Mouse (Mus musculus): ENCODE measurements at regions not wholly inside any gene's neighbourhood (a gene's known extent, or its start where the extent isn't known, plus 50 kb on each side); places are given as distances from the start of the nearest gene placed in this dataset.

DNA sequence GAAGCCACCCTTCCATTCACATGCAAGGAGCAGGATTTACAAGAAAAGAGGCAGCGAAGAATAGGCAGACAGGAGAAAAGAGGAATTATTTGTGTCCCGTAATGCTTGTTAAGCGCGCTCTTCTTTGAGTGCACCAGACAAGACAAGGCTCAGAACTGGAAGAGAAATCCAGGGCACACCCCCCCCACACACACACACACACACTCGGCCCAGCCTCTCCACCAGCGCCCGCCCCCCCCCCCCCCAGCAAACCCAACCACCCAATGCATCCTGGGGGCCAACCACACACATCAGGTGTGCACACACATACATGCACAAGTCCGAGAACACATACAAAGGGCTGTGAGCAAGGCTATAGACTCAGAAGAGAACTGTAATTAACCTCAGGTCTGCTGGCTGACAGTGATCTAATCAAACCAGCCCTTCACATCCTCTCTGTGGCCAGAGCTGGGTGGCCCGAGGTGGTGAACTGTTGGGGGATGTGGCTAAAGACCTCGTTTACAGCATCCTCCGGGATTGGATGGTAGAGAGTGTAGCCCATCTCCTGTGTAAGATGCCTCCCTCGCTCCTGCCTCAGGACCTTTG lies 108.7 kb upstream of the Lhx5 start:
- in situ Hi-C loops (cut with MboI; ENCODE audit: low sequenced_read_pairs in 2 of 2, unreplicated experiment in 2 of 2) = no loop called here
- H3K9ac ChIP-seq (ENCODE audit: insufficient read depth, low read depth, low read length, poor library complexity, severe bottlenecking) = no peak overlapping the region
- TF ChIP-seq CHD2 (IDR thresholded peaks at IDR 0.05; ENCODE audit: low read depth, low read length) (no peak), MAFK (IDR thresholded peaks at IDR 0.05; ENCODE audit: insufficient read depth, low read depth, low read length) (no peak), ZC3H11A (IDR thresholded peaks at IDR 0.05; ENCODE audit: borderline replicate concordance, low read depth, low read length) (no peak), HCFC1 (IDR thresholded peaks at IDR 0.05; ENCODE audit: borderline replicate concordance, insufficient read depth, low read length) (no peak), ZNF384 (IDR thresholded peaks at IDR 0.05; ENCODE audit: low read depth, low read length) (no peak)
- peak overlapping the region; percentile 37 to 47; a peak in 3 of 4 replicates for H3K4me3 ChIP-seq (ENCODE audit: insufficient read depth in 1 of 2, low read depth in 1 of 2, low read length in 2 of 2, poor library complexity in 1 of 2, severe bottlenecking in 1 of 2)
- DNase-seq (ENCODE audit: low read depth, low spot score) = no peak
- no peak overlapping the region for H3K27ac ChIP-seq (ENCODE audit: insufficient read depth, low read depth, low read length, poor library complexity, severe bottlenecking)
- H3K4me1 ChIP-seq (ENCODE audit: control insufficient read depth in 2 of 2, insufficient read depth in 2 of 2, low read length in 2 of 2, poor library complexity in 1 of 2) = peaks cover 7 to 14% of the 10 kb centered on the region in 2 experiments; a peak in 2 of 4 replicates
- H3K36me3 ChIP-seq (ENCODE audit: control insufficient read depth, insufficient read depth, low read length, poor library complexity, severe bottlenecking) = no peaks in the 10 kb centered on the region
- no peaks in the 10 kb centered on the region for H3K9me3 ChIP-seq (ENCODE audit: control insufficient read depth, insufficient read depth, low read depth, low read length)

DNA sequence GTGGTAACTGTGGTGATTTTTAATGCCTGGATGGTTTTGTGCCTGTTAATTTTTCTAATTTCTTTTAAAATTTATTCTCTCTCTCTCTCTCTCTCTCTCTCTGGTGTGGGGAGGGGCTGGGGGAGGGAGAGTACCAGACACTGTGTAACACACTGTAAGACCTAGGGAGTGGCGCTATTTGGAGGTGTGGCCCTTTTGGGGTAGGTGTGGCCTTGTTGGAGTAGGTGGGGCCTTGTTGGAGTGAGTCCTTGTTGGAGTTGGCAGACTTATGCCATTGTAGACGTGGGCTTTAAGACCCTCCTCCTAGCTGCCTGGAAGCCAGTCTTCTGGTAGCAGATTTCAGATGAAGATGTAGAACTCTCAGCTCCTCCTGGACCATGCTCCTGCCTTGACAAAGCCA lies 107.4 kb upstream of the Lhx5 start:
- peaks cover 7 to 14% of the 10 kb centered on the region in 2 experiments; a peak in 2 of 4 replicates for H3K4me1 ChIP-seq (ENCODE audit: control insufficient read depth in 2 of 2, insufficient read depth in 2 of 2, low read length in 2 of 2, poor library complexity in 1 of 2)
- no peak for TF ChIP-seq HCFC1 (IDR thresholded peaks at IDR 0.05; ENCODE audit: borderline replicate concordance, insufficient read depth, low read length)
- no peak for TF ChIP-seq ZNF384 (IDR thresholded peaks at IDR 0.05; ENCODE audit: low read depth, low read length)
- no peak for TF ChIP-seq MAFK (IDR thresholded peaks at IDR 0.05; ENCODE audit: insufficient read depth, low read depth, low read length)
- TF ChIP-seq CHD2 (IDR thresholded peaks at IDR 0.05; ENCODE audit: low read depth, low read length) = no peak
- no peak for TF ChIP-seq ZC3H11A (IDR thresholded peaks at IDR 0.05; ENCODE audit: borderline replicate concordance, low read depth, low read length)
- H3K9ac ChIP-seq (ENCODE audit: insufficient read depth, low read depth, low read length, poor library complexity, severe bottlenecking) = no peak overlapping the region
- in situ Hi-C loops (cut with MboI; ENCODE audit: low sequenced_read_pairs in 2 of 2, unreplicated experiment in 2 of 2) = no loop called here
- H3K4me3 ChIP-seq (ENCODE audit: insufficient read depth in 1 of 2, low read depth in 1 of 2, low read length in 2 of 2, poor library complexity in 1 of 2, severe bottlenecking in 1 of 2) = no peak overlapping the region
- no peaks in the 10 kb centered on the region for H3K36me3 ChIP-seq (ENCODE audit: control insufficient read depth, insufficient read depth, low read length, poor library complexity, severe bottlenecking)
- H3K27ac ChIP-seq (ENCODE audit: insufficient read depth, low read depth, low read length, poor library complexity, severe bottlenecking) = no peak overlapping the region
- H3K9me3 ChIP-seq (ENCODE audit: control insufficient read depth, insufficient read depth, low read depth, low read length) = no peaks in the 10 kb centered on the region
- no peak for DNase-seq (ENCODE audit: low read depth, low spot score)

- no peak for TF ChIP-seq MAFK (IDR thresholded peaks at IDR 0.05; ENCODE audit: insufficient read depth, low read depth, low read length)
- TF ChIP-seq ZC3H11A (IDR thresholded peaks at IDR 0.05; ENCODE audit: borderline replicate concordance, low read depth, low read length) = no peak
- no peak for TF ChIP-seq HCFC1 (IDR thresholded peaks at IDR 0.05; ENCODE audit: borderline replicate concordance, insufficient read depth, low read length)
- no peak for TF ChIP-seq ZNF384 (IDR thresholded peaks at IDR 0.05; ENCODE audit: low read depth, low read length)
- TF ChIP-seq CHD2 (IDR thresholded peaks at IDR 0.05; ENCODE audit: low read depth, low read length) = no peak
- H3K4me1 ChIP-seq (ENCODE audit: control insufficient read depth in 2 of 2, insufficient read depth in 2 of 2, low read length in 2 of 2, poor library complexity in 1 of 2) = peaks cover 7 to 14% of the 10 kb centered on the region in 2 experiments; a peak in 2 of 4 replicates
- in situ Hi-C loops (cut with MboI; ENCODE audit: low sequenced_read_pairs in 2 of 2, unreplicated experiment in 2 of 2) = no loop called here
These were observed 106.1 kb upstream of the Lhx5 start for GRCm38 (mm10) chr5:120325386-120325910.

DNA sequence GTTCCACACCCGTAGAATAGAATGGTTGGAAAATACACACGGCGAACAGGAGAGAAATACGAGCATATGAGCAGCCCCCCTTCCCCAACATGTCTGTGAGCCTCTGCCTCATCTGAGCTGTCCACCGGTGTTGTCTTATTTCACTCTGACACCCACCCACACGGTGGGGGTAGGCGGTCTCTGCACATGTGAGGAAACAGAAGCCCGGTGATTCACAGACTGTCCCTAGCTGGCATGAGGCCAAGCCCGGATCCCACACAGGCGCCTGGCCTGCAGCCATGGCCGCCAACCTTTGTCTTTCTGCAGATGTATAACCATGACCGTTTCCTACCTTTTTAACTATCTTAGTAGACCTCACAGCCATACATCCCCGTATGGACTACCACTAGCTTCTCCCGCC lies 99.5 kb upstream of the Lhx5 start:
- TF ChIP-seq HCFC1 (IDR thresholded peaks at IDR 0.05; ENCODE audit: borderline replicate concordance, insufficient read depth, low read length) (no peak), ZNF384 (IDR thresholded peaks at IDR 0.05; ENCODE audit: low read depth, low read length) (no peak), CHD2 (IDR thresholded peaks at IDR 0.05; ENCODE audit: low read depth, low read length) (no peak), MAFK (IDR thresholded peaks at IDR 0.05; ENCODE audit: insufficient read depth, low read depth, low read length) (no peak)
- Histone ChIP-seq H3K4me1 (ENCODE audit: control insufficient read depth in 2 of 2, insufficient read depth in 2 of 2, low read length in 2 of 2, poor library complexity in 1 of 2) (peaks cover 0 to under 1% of the 10 kb centered on the region in 2 experiments; a peak in 1 of 4 replicates), H3K27ac (ENCODE audit: insufficient read depth, low read depth, low read length, poor library complexity, severe bottlenecking) (no peak overlapping the region), H3K36me3 (ENCODE audit: control insufficient read depth, insufficient read depth, low read length, poor library complexity, severe bottlenecking) (no peaks in the 10 kb centered on the region), H3K9me3 (ENCODE audit: control insufficient read depth, insufficient read depth, low read depth, low read length) (no peaks in the 10 kb centered on the region), H3K9ac (ENCODE audit: insufficient read depth, low read depth, low read length, poor library complexity, severe bottlenecking) (no peak overlapping the region), H3K4me3 (ENCODE audit: insufficient read depth in 1 of 2, low read depth in 1 of 2, low read length in 2 of 2, poor library complexity in 1 of 2, severe bottlenecking in 1 of 2) (no peak overlapping the region)
- in situ Hi-C loops (cut with MboI; ENCODE audit: low sequenced_read_pairs in 2 of 2, unreplicated experiment in 2 of 2) = no loop called here
- no peak for DNase-seq (ENCODE audit: low read depth, low spot score)

More at GRCm38 (mm10) chr5:120325386-120325910, 106.1 kb upstream of the Lhx5 start:
- DNase-seq (ENCODE audit: low read depth, low spot score) = no peak
- H3K27ac ChIP-seq (ENCODE audit: insufficient read depth, low read depth, low read length, poor library complexity, severe bottlenecking) = no peak overlapping the region
- no peak overlapping the region for H3K9ac ChIP-seq (ENCODE audit: insufficient read depth, low read depth, low read length, poor library complexity, severe bottlenecking)
- H3K9me3 ChIP-seq (ENCODE audit: control insufficient read depth, insufficient read depth, low read depth, low read length) = no peaks in the 10 kb centered on the region
- no peaks in the 10 kb centered on the region for H3K36me3 ChIP-seq (ENCODE audit: control insufficient read depth, insufficient read depth, low read length, poor library complexity, severe bottlenecking)
- no peak overlapping the region for H3K4me3 ChIP-seq (ENCODE audit: insufficient read depth in 1 of 2, low read depth in 1 of 2, low read length in 2 of 2, poor library complexity in 1 of 2, severe bottlenecking in 1 of 2)

All from ES-E14 (cell line).